In the genomic region with DNA sequence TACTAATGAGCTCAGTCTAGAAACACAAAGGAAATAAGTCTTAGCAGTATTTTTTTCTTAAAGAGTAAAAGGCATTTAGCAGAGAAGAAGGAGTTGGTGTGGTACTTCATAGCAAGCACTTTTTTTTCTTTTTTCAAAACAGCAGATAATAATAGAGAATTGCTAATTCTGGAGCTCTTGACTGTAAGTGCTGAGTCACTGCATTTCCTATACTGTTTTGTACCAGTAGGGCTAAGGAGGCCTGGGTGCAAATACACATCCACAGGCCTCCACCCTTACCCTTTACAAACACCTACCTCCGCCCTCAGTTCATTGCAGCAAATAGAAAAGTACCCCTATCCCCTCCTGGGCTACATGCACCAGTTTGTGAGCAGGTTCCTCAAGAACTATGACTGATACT, we compare ENCODE assay signal across 9 mouse cellular contexts. TPM values are rescaled to one million over a fixed set of nuclear protein-coding genes. Genes with fewer than 3 reads are reported as not detected.
DNase-seq lines count a peak whose midpoint lies in the region; ATAC-seq lines count a peak whose summit lies in the region.
"Had no signal": no experiment of that assay in that cellular context is flagged by ENCODE, and none has a peak within 500 bp of the region (broad histone marks: within the 10 kb centered on the region; RNA-seq: fewer than 3 reads in every experiment).

No protein-coding gene starts in this region.

- no peaks in the 10 kb centered on the region for H3K27me3 ChIP-seq in heart, embryonic 14.5 days (ENCODE audit: control insufficient read depth, insufficient read depth, low read length)
- H3K27me3 ChIP-seq in hindbrain, embryonic 10.5 days (ENCODE audit: insufficient read depth, poor library complexity, severe bottlenecking) = no peaks in the 10 kb centered on the region
- H3K27me3 ChIP-seq in midbrain, embryonic 14.5 days (ENCODE audit: control insufficient read depth, insufficient read depth, low read length) = no peaks in the 10 kb centered on the region

- WGBS in heart, embryonic 14.5 days = 88% methylated on average over 1 of the region's 1 CpGs
- 72% methylated on average over 1 of the region's 1 CpGs for WGBS in hindbrain, embryonic 10.5 days
- WGBS in midbrain, embryonic 14.5 days = 77% methylated on average over 1 of the region's 1 CpGs

- no peaks in the 10 kb centered on the region for H3K9me3 ChIP-seq in heart, embryonic 14.5 days (ENCODE audit: control insufficient read depth, low read length)
- no peaks in the 10 kb centered on the region for H3K9me3 ChIP-seq in hindbrain, embryonic 10.5 days
- no peaks in the 10 kb centered on the region for H3K9me3 ChIP-seq in midbrain, embryonic 14.5 days (ENCODE audit: control insufficient read depth, low read length)

- H3K4me3 ChIP-seq in heart, embryonic 14.5 days (ENCODE audit: control insufficient read depth in 1 of 2, insufficient read depth in 1 of 2, low read depth in 1 of 2, low read length in 2 of 2) = no peak overlapping the region
- H3K4me3 ChIP-seq in hindbrain, embryonic 10.5 days = peak overlapping the region; percentile 93; the same call in 1 of the 2 replicates
- no peak overlapping the region for H3K4me3 ChIP-seq in midbrain, embryonic 14.5 days (replicated peaks; ENCODE audit: low read depth, low read length)

- DNase-seq in heart, postnatal 10 days = no peak
- DNase-seq in NIH3T3 (ENCODE audit: low read depth) = peak; percentile 50
- no peak for DNase-seq in hindbrain, embryonic 10.5 days (ENCODE audit: low spot score)
- peak; percentile 15 for DNase-seq in midbrain, embryonic 14.5 days
- no peak for DNase-seq in layer of hippocampus, adult 8-10 months (ENCODE audit: low spot score in 2 of 2)
- no peak for DNase-seq in adrenal gland, adult 2 months
- no peak for DNase-seq in gastrocnemius, postnatal 36 days
- DNase-seq: kidney, postnatal 25 days had no signal

- no peak overlapping the region for H3K4me2 ChIP-seq in heart, embryonic 14.5 days (ENCODE audit: low read length)
- 0 out of 2 replicates have a peak overlapping the region, but pooled peaks have one; percentile 0 for H3K4me2 ChIP-seq in midbrain, embryonic 14.5 days (ENCODE audit: low read length)

- ATAC-seq in heart, embryonic 14.5 days (ENCODE audit: insufficient number of reproducible peaks, insufficient read depth, low FRiP score, low read depth) = no peak
- ATAC-seq in midbrain, embryonic 14.5 days (ENCODE audit: low FRiP score, low TSS enrichment) = no peak

- H3K27ac ChIP-seq in heart, embryonic 14.5 days (replicated peaks in 1 of 2; ENCODE audit: control insufficient read depth in 1 of 2, insufficient read depth in 1 of 2, low read depth in 2 of 2, low read length in 2 of 2) = no peak overlapping the region
- H3K27ac ChIP-seq in hindbrain, embryonic 10.5 days = peak overlapping the region; percentile 100
- H3K27ac ChIP-seq in midbrain, embryonic 14.5 days (replicated peaks; ENCODE audit: low read depth, low read length) = no peak overlapping the region

- H3K4me1 ChIP-seq in heart, embryonic 14.5 days (ENCODE audit: control insufficient read depth in 2 of 2, insufficient read depth in 2 of 2, low read length in 2 of 2) = peaks cover 19 to 41% of the 10 kb centered on the region in 2 experiments
- peaks cover 68% of the 10 kb centered on the region for H3K4me1 ChIP-seq in hindbrain, embryonic 10.5 days (replicated peaks)
- H3K4me1 ChIP-seq in midbrain, embryonic 14.5 days (ENCODE audit: control insufficient read depth, insufficient read depth, low read length) = peaks cover 54% of the 10 kb centered on the region

- intact Hi-C loops in heart, postnatal 10 days (cut with DNase I) = no loop called here
- intact Hi-C loops in gastrocnemius, postnatal 36 days (cut with DNase I) = no loop called here

- H3K36me3 ChIP-seq in heart, embryonic 14.5 days (ENCODE audit: control insufficient read depth, insufficient read depth, low read length) = peaks cover 5% of the 10 kb centered on the region
- H3K36me3 ChIP-seq in hindbrain, embryonic 10.5 days = 0 out of 2 replicates have a peak, but pooled peaks cover 5% of the 10 kb centered on the region
- H3K36me3 ChIP-seq in midbrain, embryonic 14.5 days (ENCODE audit: control insufficient read depth, insufficient read depth, low read length) = peaks cover 10% of the 10 kb centered on the region; the same call in 1 of the 2 replicates

- H3K9ac ChIP-seq in heart, embryonic 14.5 days (ENCODE audit: low read length) = peak overlapping the region; percentile 10; the same call in 1 of the 2 replicates
- H3K9ac ChIP-seq in midbrain, embryonic 14.5 days (replicated peaks; ENCODE audit: low read length) = 0 out of 2 replicates have a peak overlapping the region, but pooled peaks have one; percentile 2

RNA-seq across cellular contexts. Expression of gene Macf1, which starts 17.6 kb away (rescaled TPM):
- 98.0 and 107 TPM in 2 replicates for polyA plus RNA-seq in heart, embryonic 14.5 days (2014; fragmentation: Nextera tagmentation; extraction: Ambion mirVana)
- 100 to 1,000 TPM; 316 to 364 TPM for total RNA-seq in heart, postnatal 10 days (2021)
- polyA plus RNA-seq in hindbrain, embryonic 10.5 days (2016; fragmentation: Nextera tagmentation; extraction: Ambion mirVana) = 36.5 and 42.3 TPM in 2 replicates
- 140 and 143 TPM in 2 replicates for polyA plus RNA-seq in midbrain, embryonic 14.5 days (2014; fragmentation: Nextera tagmentation; extraction: Ambion mirVana)
- 100 to 1,000 TPM; 235 to 265 (median 249) TPM for total RNA-seq in layer of hippocampus, adult 8-10 months (2022)
- 100 to 1,000 TPM; 122 to 138 TPM for total RNA-seq in adrenal gland, adult 2 months (2021)
- polyA plus RNA-seq in adrenal gland, adult 2 months (2012; rRNA removed) = 29.1 and 37.6 TPM in 2 replicates
- total RNA-seq in gastrocnemius, postnatal 36 days (2021) = 10 to 100 TPM; 49.0 to 51.9 TPM

RNA-seq across cellular contexts. Expression of gene Ndufs5, which starts 51.5 kb away (rescaled TPM):
- polyA plus RNA-seq in heart, embryonic 14.5 days (2014; fragmentation: Nextera tagmentation; extraction: Ambion mirVana) = 602 and 648 TPM in 2 replicates
- 100 to 1,000 TPM; 334 to 374 TPM for total RNA-seq in heart, postnatal 10 days (2021)
- 349 and 378 TPM in 2 replicates for polyA plus RNA-seq in hindbrain, embryonic 10.5 days (2016; fragmentation: Nextera tagmentation; extraction: Ambion mirVana)
- polyA plus RNA-seq in midbrain, embryonic 14.5 days (2014; fragmentation: Nextera tagmentation; extraction: Ambion mirVana) = 428 and 578 TPM in 2 replicates
- 100 to 1,000 TPM; 145 to 182 (median 170) TPM for total RNA-seq in layer of hippocampus, adult 8-10 months (2022)
- total RNA-seq in adrenal gland, adult 2 months (2021) = 100 to 1,000 TPM; 178 to 276 TPM
- 11.9 and 15.8 TPM in 2 replicates for polyA plus RNA-seq in adrenal gland, adult 2 months (2012; rRNA removed)
- total RNA-seq in gastrocnemius, postnatal 36 days (2021) = 100 to 1,000 TPM; 246 to 272 TPM

Comparison
In these comparisons a context has a peak if more than half of its experiments do, and no peak if none do; other contexts are left out.
1. DNase-seq: peak in NIH3T3 (single experiment) and midbrain, embryonic 14.5 days (single experiment); none in heart, postnatal 10 days (0 of 2), hindbrain, embryonic 10.5 days (single experiment), layer of hippocampus, adult 8-10 months (0 of 2), adrenal gland, adult 2 months (single experiment) and gastrocnemius, postnatal 36 days (0 of 2).